Mouse (Mus musculus): ENCODE data around the gene Frzb.
"Not testable (repeated sequence)": the region's sequence is repeated elsewhere in the genome, so short reads cannot be mapped to it uniquely, and the experiment has no call there.

Gene Frzb

DNA sequence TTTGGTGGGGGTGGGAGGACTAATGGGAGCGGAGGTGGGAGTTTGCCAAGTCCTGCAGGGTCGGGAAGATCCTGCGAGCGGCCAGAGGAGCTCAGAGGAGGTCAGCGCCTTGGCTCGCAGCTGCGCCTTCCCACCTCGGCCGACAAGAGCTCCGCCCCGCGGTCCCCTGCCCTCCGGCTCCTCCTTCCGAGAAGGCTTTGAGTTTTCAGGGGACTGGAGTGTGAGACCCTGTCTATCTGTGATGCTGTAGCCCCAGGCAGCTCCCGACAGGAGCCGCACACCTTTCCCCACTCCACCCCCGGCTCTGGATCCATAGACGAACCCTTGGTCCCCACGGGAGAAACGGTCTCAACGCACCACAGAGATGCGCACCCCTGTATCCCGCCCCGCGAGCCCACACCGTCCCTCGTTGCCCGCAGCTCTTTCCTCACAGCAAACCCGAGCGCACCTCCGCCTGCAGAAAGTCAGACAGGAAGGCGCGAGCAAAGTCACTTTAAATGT lies at the start of gene Frzb:
Gene Frzb (minus strand): TSS at position 335 of the 501 bp plus-strand sequence.
- peak; percentile 12 for DNase-seq (ENCODE audit: low spot score)

DNA sequence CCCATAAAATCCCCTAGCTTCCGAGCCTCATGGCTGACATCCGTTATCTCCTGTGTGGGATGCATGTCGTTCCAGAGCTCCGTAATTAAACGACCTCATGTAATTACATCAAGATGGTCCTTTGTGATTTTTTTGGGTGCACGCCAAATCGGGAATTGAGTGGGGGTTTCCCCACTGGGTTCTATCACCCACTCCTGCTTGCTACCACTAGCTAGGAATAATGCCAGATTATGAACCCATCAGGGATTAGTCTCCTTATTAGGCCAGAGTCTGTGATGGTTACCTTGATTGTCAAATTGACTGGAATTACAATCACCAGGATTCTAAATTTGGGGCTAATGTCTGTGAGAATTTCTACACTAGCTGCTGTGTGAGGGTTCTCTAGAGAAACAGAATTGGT lies 47.9 kb upstream of the Frzb start:
- not testable (repeated sequence) for DNase-seq (ENCODE audit: low spot score)

DNA sequence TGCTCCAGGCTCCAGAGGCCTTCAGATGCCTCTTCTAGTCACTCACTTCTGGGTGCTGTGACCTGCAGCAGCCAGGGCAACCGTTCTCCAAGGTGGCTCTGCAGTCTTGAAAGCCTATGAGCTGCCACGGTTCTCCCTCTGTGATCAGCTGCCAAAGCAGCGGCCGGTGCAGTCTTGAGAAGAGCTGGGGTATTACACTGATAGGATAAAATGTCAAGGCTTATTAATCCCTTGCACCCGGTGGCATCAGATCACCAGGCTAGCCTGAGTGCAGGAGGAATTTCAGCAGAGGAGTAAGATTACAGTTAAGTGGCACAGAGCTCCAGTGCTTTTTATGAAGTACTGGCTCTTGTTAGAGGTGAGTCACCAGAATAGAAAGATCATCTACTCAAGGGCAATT lies 39.4 kb upstream of the Frzb start:
- DNase-seq (ENCODE audit: low spot score) = no peak

DNA sequence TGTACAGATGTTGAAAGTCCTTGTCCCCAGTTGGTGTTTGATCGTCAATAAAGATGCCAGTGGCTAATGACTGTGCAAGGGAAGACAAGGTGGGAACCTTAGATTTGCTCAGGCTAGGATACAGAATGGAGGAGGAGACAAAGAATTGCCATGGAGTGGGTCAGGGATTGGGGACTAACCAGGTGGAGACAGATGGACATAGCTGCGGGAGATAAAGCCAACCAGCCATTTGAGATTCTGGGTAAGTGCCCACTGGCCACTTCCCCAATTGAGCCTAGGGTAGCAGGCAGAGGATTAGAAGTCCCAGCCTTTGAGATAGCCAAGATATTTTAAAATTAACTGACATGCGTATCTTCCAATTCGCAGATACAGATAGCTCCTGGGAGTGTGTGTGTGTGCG lies 37.5 kb upstream of the Frzb start:
- no peak for DNase-seq (ENCODE audit: low spot score)

DNA sequence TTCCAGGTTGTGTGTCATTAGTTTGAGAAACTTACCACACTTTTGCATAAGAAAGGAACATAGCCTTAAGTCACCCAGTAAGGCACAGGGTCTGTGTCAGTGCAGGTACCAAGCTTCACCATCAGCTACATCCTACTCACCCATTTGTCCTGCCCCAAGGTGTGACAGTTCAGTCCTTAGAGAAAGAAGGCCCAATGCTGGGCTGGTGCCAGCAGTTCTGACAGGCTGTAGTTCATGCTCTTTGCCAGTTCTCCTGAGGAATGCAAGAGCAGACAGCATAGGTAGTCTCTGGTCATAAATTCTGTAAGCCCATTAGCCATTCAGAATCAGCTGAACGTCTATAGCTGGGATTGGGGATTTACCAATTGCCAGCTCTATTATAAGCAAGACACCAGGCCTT lies 28.4 kb upstream of the Frzb start:
- DNase-seq (ENCODE audit: low spot score) = no peak

DNA sequence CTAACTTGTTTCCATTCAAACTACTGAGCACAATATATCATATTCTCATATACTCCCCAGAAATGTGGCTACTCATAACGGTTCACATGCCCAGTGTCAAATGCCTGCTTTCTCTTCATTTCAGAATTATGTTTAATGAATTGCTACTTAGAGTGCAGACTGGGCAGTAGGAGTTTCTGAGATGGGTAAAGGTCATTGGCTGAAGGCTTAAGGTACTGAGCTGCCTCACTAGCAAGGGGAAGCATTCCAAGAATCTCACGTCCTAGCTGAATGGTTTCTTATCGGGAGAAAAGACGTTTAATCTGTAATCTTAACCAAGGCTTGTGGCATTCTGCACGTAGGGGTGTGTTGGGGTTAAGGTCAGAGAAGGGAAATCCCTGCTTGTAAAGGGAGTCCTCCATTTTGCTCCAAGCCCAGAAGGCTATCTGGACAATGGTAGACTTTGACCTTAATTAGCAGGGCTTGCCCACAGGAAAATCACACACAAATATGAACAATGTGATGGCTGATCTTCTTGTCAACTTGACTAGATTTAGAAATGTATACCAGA lies 26.9 kb upstream of the Frzb start:
- no peak for DNase-seq (ENCODE audit: low spot score)

DNA sequence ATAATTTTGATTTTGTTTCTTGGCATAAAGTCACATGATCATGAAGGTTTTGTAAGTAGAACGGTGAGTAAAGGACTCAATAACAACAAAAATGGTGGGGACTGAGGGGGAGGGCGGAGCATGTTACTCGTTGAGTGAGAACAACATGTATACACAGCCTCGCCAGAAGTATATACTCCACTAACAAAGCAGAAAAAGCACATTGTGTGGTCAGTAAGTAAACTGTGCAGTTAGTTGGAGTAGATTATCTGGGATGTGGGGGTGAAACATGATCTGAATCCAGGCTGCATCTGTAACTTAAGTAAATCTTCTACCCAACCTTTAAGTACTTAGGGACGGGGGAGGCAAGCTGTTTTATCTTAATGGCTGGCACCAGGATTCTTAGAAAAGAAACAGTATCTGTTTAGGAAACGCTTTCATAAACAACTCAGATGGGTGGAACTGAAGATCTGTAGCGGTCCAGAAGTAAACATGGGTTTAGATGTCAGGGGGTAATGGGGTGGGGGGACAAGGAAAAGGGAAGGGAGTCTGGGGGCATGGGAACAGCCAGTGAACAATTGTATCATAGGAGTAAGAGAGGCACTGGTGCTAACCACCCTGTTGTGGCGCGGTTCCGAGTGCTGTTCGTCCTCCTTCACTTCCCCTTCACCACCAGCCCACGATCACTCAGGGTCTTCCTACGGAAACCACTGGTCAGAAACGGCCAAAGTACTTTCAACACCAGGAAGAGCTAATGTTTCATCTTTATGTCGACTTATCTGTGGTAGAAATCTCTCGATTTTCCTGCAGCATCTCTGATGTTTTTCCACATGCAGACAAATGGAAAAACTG lies 18.8 kb upstream of the Frzb start:
- DNase-seq (ENCODE audit: low spot score) = no peak

DNA sequence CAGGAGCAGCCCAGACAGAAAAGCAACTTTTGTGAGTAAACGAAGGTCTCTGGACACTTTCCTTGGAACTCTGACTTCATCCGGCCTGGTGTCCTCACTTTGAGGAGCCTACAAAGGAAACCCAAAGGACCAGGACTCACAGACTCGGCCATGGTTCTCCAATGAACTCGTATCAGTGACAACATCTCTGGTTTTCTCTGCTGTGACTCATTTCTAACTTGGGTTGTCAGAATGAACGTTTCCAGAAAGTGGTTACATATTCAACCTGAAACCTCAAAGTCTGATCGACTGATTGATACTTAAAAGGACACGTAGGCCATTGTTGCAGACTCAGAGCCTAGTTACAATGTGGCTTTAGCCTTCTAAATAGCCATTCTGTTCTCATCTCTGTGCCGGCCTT lies 14.4 kb upstream of the Frzb start:
- no peak for DNase-seq (ENCODE audit: low spot score)

DNA sequence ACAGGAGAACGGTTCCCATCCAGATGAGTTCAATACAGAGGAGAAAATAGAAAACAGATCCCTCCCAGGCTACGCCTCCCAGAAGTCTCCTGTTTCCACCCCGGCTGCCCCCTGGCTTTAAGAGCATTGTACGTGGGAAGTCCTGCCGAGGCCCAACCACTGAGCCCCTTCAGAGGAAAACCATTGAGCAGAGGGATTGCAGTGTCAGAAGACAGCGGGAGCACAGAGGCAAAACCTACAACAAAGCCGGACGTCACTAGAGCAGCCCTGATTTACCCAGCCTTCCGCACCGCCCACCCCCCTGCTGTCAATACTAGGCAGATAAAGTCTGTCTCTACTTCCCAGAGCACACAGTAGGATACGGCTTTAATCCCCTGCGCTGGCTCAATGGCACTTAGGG lies 806 bp upstream of the Frzb start:
- no peak for DNase-seq (ENCODE audit: low spot score)

DNA sequence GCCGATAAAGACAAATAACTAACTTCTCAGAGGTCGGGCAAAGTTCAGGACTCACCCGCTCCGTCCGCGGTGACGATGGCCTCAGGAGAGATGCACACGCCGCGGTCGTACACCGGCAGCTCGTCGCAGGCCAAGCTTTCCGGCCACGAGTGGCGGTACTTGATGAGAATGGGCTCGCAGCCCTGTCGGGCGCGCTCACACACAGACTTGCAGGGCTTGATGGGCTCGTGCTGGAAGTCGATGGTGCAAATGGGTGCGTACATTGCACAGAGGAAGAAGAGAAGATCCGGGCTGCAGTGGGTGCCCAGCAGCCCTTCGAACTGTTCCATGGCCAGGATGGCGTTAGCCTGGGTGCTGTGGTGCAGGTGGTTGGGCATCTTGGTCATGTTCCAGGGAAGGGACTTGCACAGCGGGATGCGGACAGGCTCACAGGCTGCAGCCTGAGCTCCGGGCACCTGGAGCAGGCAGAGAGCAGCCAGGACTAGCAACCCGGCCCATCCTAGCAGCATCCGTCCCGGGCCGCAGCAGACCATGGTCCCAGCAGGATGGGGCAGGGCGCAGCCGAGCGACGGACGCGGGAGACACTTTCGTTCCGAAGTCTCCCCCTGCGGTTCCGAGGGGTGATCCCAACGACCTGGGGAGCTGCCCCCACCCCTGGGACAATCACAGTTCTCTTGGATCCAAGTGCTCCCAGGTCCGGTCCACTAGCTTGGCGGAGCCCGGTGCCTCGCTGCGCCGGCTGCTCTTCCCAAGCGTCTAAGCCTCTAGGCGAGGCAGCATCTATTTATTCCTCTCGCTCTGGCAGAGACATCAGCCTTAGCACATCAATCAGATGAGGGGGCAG lies 895 bp downstream of the Frzb start:
- peak; percentile 9 for DNase-seq (ENCODE audit: low spot score)

DNA sequence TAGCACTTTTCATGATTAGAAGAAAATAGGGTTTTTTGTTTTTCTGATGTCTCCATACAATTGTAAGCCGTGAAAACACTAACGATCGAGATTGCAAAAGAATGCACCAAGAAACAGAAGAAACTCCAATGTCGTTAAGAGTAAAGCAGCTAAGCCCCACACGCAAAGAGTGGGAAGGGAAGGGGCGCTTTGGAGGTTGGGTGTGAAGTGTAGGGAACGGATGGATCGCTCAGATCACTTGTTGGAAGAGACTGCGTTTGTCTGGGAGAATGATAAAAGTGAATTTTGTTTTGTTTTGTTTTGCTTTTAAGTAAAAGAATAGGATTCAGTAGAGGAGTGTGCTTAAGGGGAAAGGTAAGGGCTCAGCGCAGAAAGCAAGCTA lies 1.5 kb downstream of the Frzb start:
- DNase-seq (ENCODE audit: low spot score) = no peak

DNA sequence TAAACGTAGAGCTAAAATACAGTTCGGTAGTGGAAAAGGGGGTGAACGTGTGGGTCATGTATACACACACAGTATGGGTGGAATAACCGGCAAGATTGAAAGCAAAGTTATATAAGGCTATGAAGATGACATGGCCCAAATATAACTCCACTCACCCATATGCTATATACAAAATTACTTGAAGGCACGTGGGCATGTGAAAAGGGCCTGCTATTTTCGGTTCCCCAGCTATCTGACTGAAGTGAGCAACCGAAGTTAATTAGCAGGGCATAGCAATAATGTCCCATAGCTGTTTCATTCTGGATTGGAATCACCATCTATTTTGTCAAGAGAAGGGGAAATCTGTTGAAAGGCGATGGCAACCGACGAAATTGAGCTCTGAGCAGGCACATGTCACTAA lies 1.9 kb downstream of the Frzb start:
- no peak for DNase-seq (ENCODE audit: low spot score)

DNA sequence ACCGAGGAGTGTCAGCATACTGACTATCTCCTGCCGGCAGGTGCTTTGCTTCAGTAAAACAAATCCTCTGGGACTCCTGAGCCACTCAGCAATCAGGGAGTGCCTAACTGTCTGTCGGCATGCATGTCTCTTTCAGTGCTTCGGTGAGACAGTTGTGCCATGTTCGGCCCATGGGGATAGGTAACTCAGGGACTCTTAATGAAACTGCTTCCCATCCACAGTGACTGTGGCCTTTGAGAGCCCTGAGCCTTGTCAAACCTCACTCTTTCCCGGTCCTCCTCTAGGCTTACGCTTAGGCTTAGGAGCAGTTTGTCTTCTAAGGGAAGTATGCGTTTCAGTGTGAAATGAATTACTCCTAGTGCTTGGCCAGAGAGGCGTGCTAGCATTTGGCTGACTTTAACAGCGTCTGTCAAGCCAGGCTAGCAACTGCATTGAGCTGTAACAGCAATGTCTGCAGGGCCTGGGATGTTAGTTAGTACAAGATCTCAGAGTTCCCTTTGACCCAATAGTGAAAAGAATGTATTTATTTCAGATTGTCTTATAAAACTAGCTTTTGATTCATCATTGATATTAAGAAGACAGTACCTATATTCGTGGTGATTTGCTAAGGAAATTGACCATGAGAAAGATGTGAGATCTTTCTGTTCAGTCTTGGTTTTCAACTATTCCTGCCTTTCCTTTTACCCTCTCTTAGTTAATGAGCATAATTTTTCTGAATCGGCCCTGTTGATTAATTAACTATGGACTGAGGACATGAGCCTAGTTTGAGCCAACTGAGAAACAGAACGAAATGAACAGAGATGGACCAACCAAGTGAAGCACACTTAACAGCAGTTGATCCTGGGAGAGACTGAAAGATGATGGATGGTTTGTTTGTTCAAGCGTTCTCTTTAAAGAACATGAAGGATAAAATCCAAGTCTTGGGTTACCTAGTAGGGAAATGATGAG lies 2.7 kb downstream of the Frzb start:
- no peak for DNase-seq (ENCODE audit: low spot score)

DNA sequence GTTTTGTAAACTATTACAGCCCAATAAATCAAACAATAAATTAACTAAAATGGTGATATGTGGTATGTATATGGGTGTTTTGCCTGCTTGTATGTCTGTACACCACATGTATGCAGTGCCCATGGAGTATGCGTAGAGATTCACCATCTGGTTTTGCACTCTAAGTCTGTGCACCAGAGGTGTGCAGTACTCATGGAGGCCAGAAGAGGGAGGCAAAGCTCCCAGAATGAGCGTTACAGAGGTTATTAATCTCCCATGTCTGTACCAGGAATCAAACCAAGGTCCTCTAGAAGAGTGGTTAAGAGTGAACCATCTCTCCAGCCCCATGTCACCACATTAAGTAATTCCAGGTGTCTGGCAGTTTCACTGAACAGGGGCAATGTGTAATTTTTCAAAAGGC lies 3.5 kb downstream of the Frzb start:
- no peak for DNase-seq (ENCODE audit: low spot score)

DNA sequence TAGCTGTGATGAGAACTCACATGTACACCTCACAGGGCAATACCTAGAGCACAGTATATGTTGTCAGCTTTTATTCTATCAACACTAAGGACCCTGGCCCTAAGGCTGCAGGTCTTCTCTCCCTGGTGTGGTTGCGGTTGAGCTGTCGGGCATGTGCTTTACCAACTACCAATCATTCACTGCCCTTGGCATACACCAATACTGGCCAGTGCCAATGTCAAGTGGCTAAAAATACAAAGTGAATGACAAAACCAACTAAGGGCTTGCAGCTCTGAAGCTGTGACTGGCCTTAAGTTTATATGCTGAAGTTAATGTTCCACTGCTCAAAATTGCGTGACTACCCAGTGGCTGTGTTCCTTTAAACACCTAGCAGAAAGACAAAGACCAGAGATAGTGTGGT lies 6.0 kb downstream of the Frzb start:
- DNase-seq (ENCODE audit: low spot score) = no peak

DNA sequence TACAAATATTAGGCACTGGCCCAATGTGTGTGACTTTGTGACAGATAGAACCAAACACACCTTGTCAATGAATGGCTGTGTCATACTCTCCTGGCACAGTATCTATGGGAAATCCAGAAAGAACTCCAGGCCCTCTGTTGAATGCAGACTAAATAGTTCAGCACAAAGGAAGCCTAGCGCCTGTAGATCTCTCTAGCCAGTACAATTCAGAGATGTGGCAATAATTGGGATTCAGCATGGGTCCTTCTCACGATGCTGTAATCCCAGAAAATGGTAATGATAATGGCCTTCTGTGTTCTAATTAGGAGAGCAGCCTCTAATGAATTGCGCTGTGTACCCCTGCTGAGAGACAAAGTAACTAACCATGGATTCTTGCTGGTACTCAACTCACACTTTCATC lies 8.6 kb downstream of the Frzb start:
- DNase-seq (ENCODE audit: low spot score) = no peak

DNA sequence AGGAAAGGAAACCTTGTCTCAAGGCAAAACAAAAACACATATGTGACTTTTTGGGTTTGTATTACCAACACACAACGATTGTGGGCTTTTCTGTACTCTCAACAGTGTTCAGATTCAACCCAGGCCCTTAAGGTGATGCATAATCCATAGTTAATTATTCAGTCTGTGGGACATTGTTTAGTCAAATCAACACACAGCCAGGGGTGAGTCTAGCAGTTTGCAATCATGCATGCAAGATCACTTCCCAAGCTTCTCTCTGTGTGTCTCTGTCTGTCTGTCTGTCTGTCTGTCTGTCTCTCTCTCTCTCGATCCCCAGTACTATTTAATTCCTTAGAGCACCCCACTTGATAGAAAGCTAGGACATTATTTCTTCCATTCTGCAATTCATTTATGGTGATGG lies 10.0 kb downstream of the Frzb start:
- no peak for DNase-seq (ENCODE audit: low spot score)

DNA sequence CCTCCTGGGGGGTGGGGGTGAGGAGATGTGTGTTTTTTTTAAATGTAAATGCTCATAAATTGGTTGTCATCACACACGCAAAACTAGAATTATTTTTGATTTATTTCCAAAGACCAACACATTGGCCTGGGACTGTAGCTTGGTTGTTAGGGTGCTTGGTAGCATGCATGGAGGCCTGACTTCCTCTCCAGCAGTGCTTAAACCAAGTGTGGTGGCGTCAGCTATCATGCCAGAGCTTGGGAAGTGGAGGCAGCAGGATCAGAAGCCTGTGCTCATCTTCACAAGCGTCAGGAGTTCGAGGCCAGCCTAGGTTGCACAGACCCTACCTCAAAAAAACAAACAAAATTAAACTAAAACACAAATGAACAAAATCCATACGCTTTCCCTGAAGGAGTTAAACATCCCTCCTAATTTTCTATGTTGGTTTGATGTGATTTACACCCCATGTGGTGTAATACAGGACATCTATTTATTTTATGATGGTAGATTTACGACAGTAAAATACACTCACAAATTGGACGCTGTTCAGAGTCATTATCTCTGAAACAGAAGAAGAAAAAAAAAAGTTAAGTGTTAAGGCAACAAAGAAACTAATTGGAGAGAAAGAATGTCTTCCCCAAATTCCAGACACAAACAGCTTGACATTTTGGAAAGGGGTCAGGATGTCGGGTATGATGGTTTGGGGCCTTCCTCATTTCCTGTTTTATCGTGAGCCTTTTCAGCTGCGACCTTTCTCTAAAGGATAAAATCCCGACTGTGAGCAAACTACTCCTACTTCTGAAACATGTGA lies 12.4 kb downstream of the Frzb start:
- DNase-seq (ENCODE audit: low spot score) = no peak

DNA sequence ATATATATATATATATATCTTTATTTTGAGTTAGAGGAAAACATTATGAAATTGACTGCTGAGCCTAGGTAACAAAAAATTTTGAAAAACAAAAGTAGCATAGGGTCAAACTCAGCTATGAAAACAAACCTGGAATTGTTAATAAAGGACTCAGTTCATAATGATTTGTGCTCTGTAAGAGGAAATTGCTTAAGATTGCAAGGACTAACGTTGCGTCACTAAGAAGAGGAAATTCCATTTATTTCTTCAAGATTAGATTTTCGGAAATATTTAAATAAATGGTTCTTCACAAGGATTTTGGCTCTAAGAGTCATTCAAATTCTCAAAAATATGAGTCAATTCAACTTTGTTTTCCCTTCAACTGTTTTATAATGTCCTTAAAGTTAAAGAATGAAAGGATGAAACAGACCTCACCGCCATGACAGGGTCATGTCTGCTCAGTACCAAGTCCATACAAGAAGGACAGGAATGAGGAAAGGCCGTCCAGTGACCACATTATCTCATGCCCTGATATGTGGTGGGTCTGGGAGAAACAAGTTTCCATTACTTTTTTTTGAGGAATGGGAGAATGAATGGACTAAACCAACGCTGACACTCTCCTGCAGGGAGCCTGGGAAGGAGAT lies 14.1 kb downstream of the Frzb start:
- DNase-seq (ENCODE audit: low spot score) = no peak

DNA sequence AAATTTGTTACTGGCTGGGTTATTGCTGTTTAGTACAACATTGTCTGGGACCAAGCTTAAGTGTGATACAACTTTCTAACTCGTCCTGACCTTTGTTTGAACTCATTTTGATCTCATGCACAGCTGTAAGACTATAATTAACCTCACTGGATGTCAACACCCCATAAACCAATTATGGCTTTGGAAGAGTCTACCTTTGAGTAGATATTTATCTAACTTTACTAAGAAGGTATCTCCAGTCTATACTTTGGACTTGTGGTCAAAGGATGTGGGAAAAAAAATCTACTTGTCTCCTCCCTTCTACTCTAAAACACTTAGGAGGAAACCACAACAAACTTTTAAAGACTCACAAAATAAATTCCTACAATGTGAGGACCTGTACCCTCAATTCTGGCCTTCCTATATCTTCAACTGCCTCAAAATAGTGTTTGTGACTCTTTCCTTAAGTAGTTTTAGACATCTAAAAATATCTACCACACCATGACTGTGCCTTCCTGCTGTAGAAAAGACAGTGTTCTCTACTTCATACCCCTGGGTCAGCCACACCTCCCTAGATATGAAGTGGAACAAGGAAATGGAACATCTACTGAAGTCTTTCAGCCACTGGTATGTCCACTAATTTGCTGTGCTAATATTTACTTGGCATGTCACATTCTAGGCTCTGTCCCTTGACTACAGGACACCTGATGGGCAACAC lies 16.9 kb downstream of the Frzb start:
- DNase-seq (ENCODE audit: low spot score) = no peak
